Mouse (Mus musculus): ENCODE results near the gene Nfatc2ip. TPM values are rescaled to one million over a fixed set of nuclear protein-coding genes. Genes with fewer than 3 reads are reported as not detected.
"Not testable (repeated sequence)": the region's sequence is repeated elsewhere in the genome, so short reads cannot be mapped to it uniquely, and the experiment has no call there.

Nfatc2ip gene
- polyA plus RNA-seq, 1 experiment from 2014 or later: 3.2 TPM

GRCm38 (mm10) chr7:126402518-126402917 lies 6.0 kb upstream of the Nfatc2ip start:
- H3K4me2 ChIP-seq; H3K36me3 ChIP-seq; H3K9me3 ChIP-seq; H3K4me1 ChIP-seq (replicated peaks); H3K4me3 ChIP-seq; H3K27me3 ChIP-seq; H3K9ac ChIP-seq; ATAC-seq (ENCODE audit: low FRiP score); H3K27ac ChIP-seq: not testable (repeated sequence)
- WGBS: 82% methylated on average over 8 of the region's 8 CpGs

- no peaks in the 10 kb centered on the region for H3K36me3 ChIP-seq
- H3K4me1 ChIP-seq (replicated peaks): peaks cover 11% of the 10 kb centered on the region; the same call in 1 of the 2 replicates
- no peak overlapping the region for H3K4me3 ChIP-seq
- no peak overlapping the region for H3K4me2 ChIP-seq
- no peak overlapping the region for H3K9ac ChIP-seq
- no peaks in the 10 kb centered on the region for H3K9me3 ChIP-seq
- ATAC-seq (ENCODE audit: low FRiP score): no peak
- 17% methylated on average over 5 of the region's 5 CpGs for WGBS
- H3K27ac ChIP-seq: no peak overlapping the region
- no peaks in the 10 kb centered on the region for H3K27me3 ChIP-seq
Measured at GRCm38 (mm10) chr7:126399548-126399947, 3.0 kb upstream of the Nfatc2ip start.

- Histone ChIP-seq H3K9ac (no peak overlapping the region), H3K4me3 (no peak overlapping the region), H3K4me2 (no peak overlapping the region), H3K27me3 (no peaks in the 10 kb centered on the region), H3K36me3 (no peaks in the 10 kb centered on the region), H3K9me3 (no peaks in the 10 kb centered on the region), H3K27ac (no peak overlapping the region), H3K4me1 (replicated peaks) (peaks cover 11% of the 10 kb centered on the region; the same call in 1 of the 2 replicates)
- no peak for ATAC-seq (ENCODE audit: low FRiP score)
- WGBS: 94% methylated on average over 4 of the region's 4 CpGs
Measured at GRCm38 (mm10) chr7:126397822-126398221, 1.3 kb upstream of the Nfatc2ip start.

GRCm38 (mm10) chr7:126397221-126397620 lies 684 bp upstream of the Nfatc2ip start:
- H3K27ac ChIP-seq: no peak overlapping the region
- no peak overlapping the region for H3K9ac ChIP-seq
- 63% methylated on average over 6 of the region's 6 CpGs for WGBS
- peak overlapping the region; percentile 36 for H3K4me2 ChIP-seq
- no peaks in the 10 kb centered on the region for H3K36me3 ChIP-seq
- no peaks in the 10 kb centered on the region for H3K9me3 ChIP-seq
- no peak for ATAC-seq (ENCODE audit: low FRiP score)
- H3K4me3 ChIP-seq: peak overlapping the region; percentile 4; the same call in 1 of the 2 replicates
- no peaks in the 10 kb centered on the region for H3K27me3 ChIP-seq
- H3K4me1 ChIP-seq (replicated peaks): peaks cover 11% of the 10 kb centered on the region; the same call in 1 of the 2 replicates

DNA sequence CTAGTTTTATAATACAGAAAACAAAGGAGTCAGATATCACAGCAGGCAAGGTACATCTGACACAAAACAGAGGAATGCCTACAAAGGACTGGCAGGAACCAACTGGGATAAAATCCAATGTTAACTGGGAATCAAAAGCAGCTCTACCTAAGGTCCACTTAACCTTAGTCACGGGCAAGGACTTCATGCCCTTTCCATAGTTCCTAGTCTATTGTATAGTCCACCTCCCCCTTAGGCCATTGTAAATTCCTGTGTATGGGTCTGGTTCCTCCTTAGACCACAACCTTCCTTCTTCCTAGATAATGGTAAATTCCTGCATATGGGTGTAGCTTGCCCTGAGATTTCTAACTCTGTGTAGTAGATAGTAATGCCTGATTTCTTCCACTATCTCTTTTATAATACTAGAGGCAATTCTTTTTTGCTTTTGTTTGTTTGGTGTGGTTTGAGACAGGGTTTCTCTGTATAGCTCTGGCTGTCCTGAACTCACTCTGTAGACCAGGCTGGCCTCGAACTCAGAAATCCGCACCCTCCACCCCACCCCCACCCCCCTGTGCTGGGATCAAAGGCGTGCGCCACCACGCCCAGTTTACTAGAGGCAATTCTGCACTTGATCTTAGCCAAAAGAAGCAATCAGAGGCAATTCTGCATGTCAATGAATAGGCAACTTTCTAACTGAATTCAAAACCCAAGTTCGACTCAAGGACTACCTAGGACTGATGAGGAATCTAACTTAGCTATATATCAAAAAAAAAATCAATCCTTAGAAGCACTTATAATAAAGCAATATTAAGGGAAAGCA lies 4.3 kb downstream of the Nfatc2ip start:
- H3K27ac ChIP-seq; H3K4me3 ChIP-seq; H3K27me3 ChIP-seq; ATAC-seq (ENCODE audit: low FRiP score); H3K4me2 ChIP-seq; H3K9ac ChIP-seq; H3K9me3 ChIP-seq: not testable (repeated sequence)
- 93% methylated on average over 7 of the region's 7 CpGs for WGBS
- H3K4me1 ChIP-seq (replicated peaks): peaks cover 11% of the 10 kb centered on the region; the same call in 1 of the 2 replicates
- H3K36me3 ChIP-seq: peaks cover 44% of the 10 kb centered on the region

GRCm38 (mm10) chr7:126388185-126388584 lies 8.4 kb downstream of the Nfatc2ip start:
- WGBS: 100% methylated on average over 1 of the region's 1 CpGs
- peaks cover 73% of the 10 kb centered on the region for H3K36me3 ChIP-seq

DNA sequence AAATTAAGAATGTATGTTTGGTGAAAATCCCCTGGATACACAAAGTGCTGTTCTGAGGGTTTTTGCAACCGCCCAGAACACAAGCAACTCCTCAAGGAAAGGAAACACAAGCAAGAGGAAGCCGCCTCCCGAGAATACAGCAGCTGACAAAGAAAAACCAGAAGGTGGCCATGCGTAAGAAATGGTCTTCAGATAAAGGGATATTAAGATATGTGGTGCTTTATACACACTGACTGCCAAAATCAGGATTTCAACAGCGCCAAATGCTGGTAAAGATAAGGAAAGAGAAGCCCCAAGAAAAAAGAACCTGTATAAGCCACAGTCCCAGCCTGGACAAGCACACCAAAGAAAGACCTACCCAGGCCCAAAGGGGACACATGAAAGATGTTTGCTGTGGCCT lies 13.0 kb downstream of the Nfatc2ip start:
- ATAC-seq (ENCODE audit: low FRiP score): no peak
- Histone ChIP-seq H3K4me3 (no peak overlapping the region), H3K27me3 (no peaks in the 10 kb centered on the region), H3K9me3 (no peaks in the 10 kb centered on the region), H3K36me3 (peaks cover 41% of the 10 kb centered on the region), H3K27ac (no peak overlapping the region), H3K9ac (no peak overlapping the region), H3K4me2 (no peak overlapping the region), H3K4me1 (replicated peaks) (no peaks in the 10 kb centered on the region; the same call in 1 of the 2 replicates)
- 84% methylated on average over 5 of the region's 5 CpGs for WGBS

More at GRCm38 (mm10) chr7:126388185-126388584, 8.4 kb downstream of the Nfatc2ip start:
- no peak for ATAC-seq (ENCODE audit: low FRiP score)
- Histone ChIP-seq H3K27ac (no peak overlapping the region), H3K27me3 (no peaks in the 10 kb centered on the region), H3K9ac (no peak overlapping the region), H3K9me3 (no peaks in the 10 kb centered on the region), H3K4me3 (no peak overlapping the region), H3K4me2 (no peak overlapping the region), H3K4me1 (replicated peaks) (no peaks in the 10 kb centered on the region)

- Histone ChIP-seq H3K4me3 (peak within 1 kb of the TSS; percentile 85), H3K27ac (peak within 1 kb of the TSS; percentile 86), H3K9me3 (no peaks in the 10 kb centered on the region), H3K27me3 (no peaks in the 10 kb centered on the region), H3K36me3 (peaks cover 25% of the 10 kb centered on the region), H3K4me2 (peak within 1 kb of the TSS; percentile 99), H3K4me1 (replicated peaks) (peaks cover 30% of the 10 kb centered on the region), H3K9ac (peak within 1 kb of the TSS; percentile 89)
- peak; percentile 97 for ATAC-seq (ENCODE audit: low FRiP score)
- WGBS: under 1% methylated on average over 33 of the region's 33 CpGs
Measured at GRCm38 (mm10) chr7:126377278-126378158, 19.0 kb downstream of the Nfatc2ip start, which contains the start of gene Spns1. Gene Spns1 (minus strand): TSS chr7:126377450.

GRCm38 (mm10) chr7:126376903-126377277 lies 19.6 kb downstream of the Nfatc2ip start:
- Histone ChIP-seq H3K9me3 (no peaks in the 10 kb centered on the region), H3K36me3 (peaks cover 31% of the 10 kb centered on the region), H3K27me3 (no peaks in the 10 kb centered on the region), H3K27ac (peak overlapping the region; percentile 71), H3K4me3 (peak overlapping the region; percentile 85), H3K4me1 (replicated peaks) (peaks cover 30% of the 10 kb centered on the region), H3K4me2 (peak overlapping the region; percentile 99), H3K9ac (peak overlapping the region; percentile 89)
- 1% methylated on average over 27 of the region's 27 CpGs for WGBS
- peak; percentile 74 for ATAC-seq (ENCODE audit: low FRiP score)

DNA sequence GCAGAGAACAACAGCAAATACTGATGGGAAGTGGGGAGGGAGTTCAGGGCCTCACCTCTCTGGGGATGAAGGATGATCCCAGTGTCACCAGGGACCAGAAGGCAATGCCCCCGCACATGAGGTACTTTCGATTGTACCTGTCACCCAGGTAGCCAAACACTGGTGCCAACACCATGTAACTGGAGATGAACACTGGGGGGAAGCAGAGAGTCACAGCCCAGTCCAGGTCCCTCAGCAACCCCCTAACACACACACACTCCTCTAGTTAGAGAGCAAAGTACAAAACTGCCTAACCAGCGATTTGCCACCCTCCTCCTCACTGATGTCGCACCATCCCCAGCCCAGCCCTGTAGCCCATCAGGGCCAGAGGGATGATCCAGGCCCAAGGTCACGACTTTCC lies 21.5 kb downstream of the Nfatc2ip start:
- no peak overlapping the region for H3K4me2 ChIP-seq
- H3K4me1 ChIP-seq (replicated peaks): peaks cover 30% of the 10 kb centered on the region
- 78% methylated on average over 5 of the region's 5 CpGs for WGBS
- no peak for ATAC-seq (ENCODE audit: low FRiP score)
- no peaks in the 10 kb centered on the region for H3K9me3 ChIP-seq
- H3K36me3 ChIP-seq: peaks cover 50% of the 10 kb centered on the region
- H3K27ac ChIP-seq: no peak overlapping the region
- no peak overlapping the region for H3K4me3 ChIP-seq
- no peaks in the 10 kb centered on the region for H3K27me3 ChIP-seq
- 0 out of 2 replicates have a peak overlapping the region, but pooled peaks have one; percentile 19 for H3K9ac ChIP-seq

DNA sequence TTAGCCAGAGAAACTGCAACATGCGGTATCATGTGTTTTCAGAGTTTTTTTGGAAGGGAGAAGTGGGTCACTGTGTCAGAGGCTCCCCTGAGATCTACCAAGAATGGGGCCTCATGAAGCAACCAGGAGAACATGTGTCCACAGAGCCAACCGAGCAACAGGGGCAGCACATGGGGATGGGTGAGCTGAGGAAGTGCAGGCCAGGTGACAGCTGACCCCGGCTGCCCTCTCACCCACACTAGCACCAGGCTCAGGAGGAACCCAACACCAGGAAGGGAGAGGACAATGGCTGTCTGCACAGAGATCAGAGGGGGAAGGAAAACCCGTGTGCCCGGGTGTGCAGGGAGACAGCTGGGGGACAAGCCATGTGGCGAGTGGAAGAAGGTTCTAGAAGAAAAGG lies 22.0 kb downstream of the Nfatc2ip start:
- Histone ChIP-seq H3K4me3 (no peak overlapping the region), H3K4me2 (no peak overlapping the region), H3K9ac (no peak overlapping the region), H3K36me3 (peaks cover 55% of the 10 kb centered on the region), H3K9me3 (no peaks in the 10 kb centered on the region), H3K27me3 (no peaks in the 10 kb centered on the region), H3K4me1 (replicated peaks) (peaks cover 30% of the 10 kb centered on the region), H3K27ac (no peak overlapping the region)
- no peak for ATAC-seq (ENCODE audit: low FRiP score)
- 81% methylated on average over 6 of the region's 6 CpGs for WGBS

DNA sequence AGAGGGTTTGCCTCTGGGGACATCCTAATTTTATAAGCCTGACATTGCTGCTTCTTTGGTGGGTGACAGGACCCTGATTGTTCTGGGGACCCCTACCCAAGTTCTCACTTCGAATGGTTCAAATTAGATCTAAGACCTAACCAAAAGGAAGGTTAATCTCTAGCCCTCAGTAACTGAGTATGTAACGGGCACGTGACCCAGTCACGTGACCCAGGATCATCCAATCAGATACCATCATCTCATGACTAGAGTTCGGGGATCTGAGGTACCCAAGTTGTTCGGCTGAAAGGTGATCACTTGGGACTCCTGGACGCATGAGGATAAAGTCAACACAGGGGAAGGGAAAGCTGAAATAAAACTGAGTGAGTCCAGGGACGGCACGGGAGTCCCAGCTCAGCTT lies 23.5 kb downstream of the Nfatc2ip start:
- ATAC-seq (ENCODE audit: low FRiP score): no peak
- no peak overlapping the region for H3K9ac ChIP-seq
- H3K36me3 ChIP-seq: peaks cover 69% of the 10 kb centered on the region
- no peak overlapping the region for H3K27ac ChIP-seq
- H3K4me1 ChIP-seq (replicated peaks): peaks cover 26% of the 10 kb centered on the region
- 92% methylated on average over 9 of the region's 9 CpGs for WGBS
- no peak overlapping the region for H3K4me3 ChIP-seq
- no peaks in the 10 kb centered on the region for H3K27me3 ChIP-seq
- no peaks in the 10 kb centered on the region for H3K9me3 ChIP-seq
- no peak overlapping the region for H3K4me2 ChIP-seq

All from hindbrain, embryonic 13.5 days (tissue).